In genomic region chr12:51708941-51709686, GRCm38 (mm10) we compare ENCODE assay signal across 9 mouse cellular contexts. TPM values are rescaled to one million over a fixed set of nuclear protein-coding genes. Genes with fewer than 3 reads are reported as not detected.
DNase-seq lines count a peak whose midpoint lies in the region; ATAC-seq and TF ChIP-seq lines count a peak whose summit lies in the region.
"Had no signal": no experiment of that assay in that cellular context is flagged by ENCODE, and none has a peak within 500 bp of the region (broad histone marks: within the 10 kb centered on the region; RNA-seq: fewer than 3 reads in every experiment).

No protein-coding gene starts in this region.

- no peaks in the 10 kb centered on the region for H3K79me2 ChIP-seq in MEL (ENCODE audit: control insufficient read depth, insufficient read depth, low read length, poor library complexity)

- no peaks in the 10 kb centered on the region for H3K9me3 ChIP-seq in embryonic facial prominence, embryonic 14.5 days (ENCODE audit: control insufficient read depth, low read length)
- no peaks in the 10 kb centered on the region for H3K9me3 ChIP-seq in embryonic facial prominence, embryonic 10.5 days
- no peaks in the 10 kb centered on the region for H3K9me3 ChIP-seq in MEL (replicated peaks; ENCODE audit: insufficient read depth, low read length)
- no peaks in the 10 kb centered on the region for H3K9me3 ChIP-seq in limb, embryonic 14.5 days (ENCODE audit: control insufficient read depth, low read length)
- H3K9me3 ChIP-seq in intestine, embryonic 16.5 days (ENCODE audit: control insufficient read depth, low read length): no peaks in the 10 kb centered on the region
- H3K9me3 ChIP-seq: embryonic facial prominence, embryonic 13.5 days had no signal

- ATAC-seq in embryonic facial prominence, embryonic 14.5 days (ENCODE audit: low read depth): peak; percentile 43; the same call in 1 of the 2 replicates
- 0 out of 2 replicates have a peak, but pooled peaks have one; percentile 34 for ATAC-seq in limb, embryonic 14.5 days (ENCODE audit: low FRiP score, low read depth)
- ATAC-seq in intestine, embryonic 16.5 days: no peak

- no peak overlapping the region for H3K4me3 ChIP-seq in embryonic facial prominence, embryonic 14.5 days (ENCODE audit: low read depth, low read length)
- H3K4me3 ChIP-seq in embryonic facial prominence, embryonic 10.5 days: no peak overlapping the region
- no peak overlapping the region for H3K4me3 ChIP-seq in MEL (ENCODE audit: control insufficient read depth in 1 of 2, insufficient read depth in 1 of 2, low read depth in 2 of 2, low read length in 2 of 2)
- H3K4me3 ChIP-seq in limb, embryonic 14.5 days (replicated peaks; ENCODE audit: low read length): no peak overlapping the region
- no peak overlapping the region for H3K4me3 ChIP-seq in intestine, embryonic 16.5 days (ENCODE audit: low read length)
- H3K4me3 ChIP-seq: embryonic facial prominence, embryonic 13.5 days had no signal

- no peaks in the 10 kb centered on the region; the same call in 1 of the 2 replicates for H3K36me3 ChIP-seq in embryonic facial prominence, embryonic 14.5 days (ENCODE audit: control insufficient read depth, insufficient read depth, low read length)
- H3K36me3 ChIP-seq in embryonic facial prominence, embryonic 10.5 days (replicated peaks): 0 out of 2 replicates have a peak, but pooled peaks cover 4% of the 10 kb centered on the region
- H3K36me3 ChIP-seq in MEL (ENCODE audit: control insufficient read depth in 1 of 2, insufficient read depth in 2 of 2, low read length in 2 of 2): no peaks in the 10 kb centered on the region; a peak in 1 of 4 replicates
- H3K36me3 ChIP-seq in limb, embryonic 14.5 days (ENCODE audit: control insufficient read depth, insufficient read depth, low read length): no peaks in the 10 kb centered on the region
- H3K36me3 ChIP-seq in intestine, embryonic 16.5 days (ENCODE audit: control insufficient read depth, insufficient read depth, low read length): no peaks in the 10 kb centered on the region
- H3K36me3 ChIP-seq: embryonic facial prominence, embryonic 13.5 days had no signal

- H3K4me1 ChIP-seq in embryonic facial prominence, embryonic 14.5 days (ENCODE audit: control insufficient read depth, insufficient read depth, low read length): no peaks in the 10 kb centered on the region
- H3K4me1 ChIP-seq in embryonic facial prominence, embryonic 10.5 days: peaks cover 10% of the 10 kb centered on the region
- H3K4me1 ChIP-seq in MEL (ENCODE audit: control insufficient read depth in 1 of 2, insufficient read depth in 2 of 2, low read length in 2 of 2): peaks cover 0 to 6% of the 10 kb centered on the region in 2 experiments; a peak in 3 of 4 replicates
- no peaks in the 10 kb centered on the region for H3K4me1 ChIP-seq in limb, embryonic 14.5 days (ENCODE audit: control insufficient read depth, insufficient read depth, low read length)
- no peaks in the 10 kb centered on the region; the same call in 1 of the 2 replicates for H3K4me1 ChIP-seq in intestine, embryonic 16.5 days (ENCODE audit: control insufficient read depth, insufficient read depth, low read length)

- H3K4me2 ChIP-seq in embryonic facial prominence, embryonic 14.5 days (ENCODE audit: low read depth, low read length): no peak overlapping the region
- H3K4me2 ChIP-seq in limb, embryonic 14.5 days (replicated peaks; ENCODE audit: low read depth, low read length, severe bottlenecking): no peak overlapping the region
- no peak overlapping the region for H3K4me2 ChIP-seq in intestine, embryonic 16.5 days (ENCODE audit: low read depth, low read length)
- H3K4me2 ChIP-seq: embryonic facial prominence, embryonic 13.5 days had no signal

- H3K27me3 ChIP-seq in embryonic facial prominence, embryonic 14.5 days (replicated peaks; ENCODE audit: control insufficient read depth, insufficient read depth, low read length): no peaks in the 10 kb centered on the region
- H3K27me3 ChIP-seq in embryonic facial prominence, embryonic 10.5 days (replicated peaks; ENCODE audit: low read depth, poor library complexity, severe bottlenecking): no peaks in the 10 kb centered on the region
- no peaks in the 10 kb centered on the region for H3K27me3 ChIP-seq in MEL (ENCODE audit: control insufficient read depth in 1 of 2, insufficient read depth in 2 of 2, low read length in 2 of 2)
- H3K27me3 ChIP-seq in limb, embryonic 14.5 days (ENCODE audit: control insufficient read depth, insufficient read depth, low read length): no peaks in the 10 kb centered on the region
- H3K27me3 ChIP-seq in intestine, embryonic 16.5 days (replicated peaks; ENCODE audit: control insufficient read depth, insufficient read depth, low read length): no peaks in the 10 kb centered on the region
- H3K27me3 ChIP-seq: embryonic facial prominence, embryonic 13.5 days had no signal

- 69% methylated on average over 14 of the region's 14 CpGs for WGBS in embryonic facial prominence, embryonic 14.5 days
- WGBS in embryonic facial prominence, embryonic 10.5 days: 75% methylated on average over 14 of the region's 14 CpGs
- 73% methylated on average over 14 of the region's 14 CpGs for WGBS in limb, embryonic 14.5 days
- 67% methylated on average over 14 of the region's 14 CpGs for WGBS in intestine, embryonic 16.5 days

- no peak for TF ChIP-seq CTCF in MEL (IDR thresholded peaks at IDR 0.05 in 2 of 3, conservative IDR thresholded peaks at IDR 0.05 in 1 of 3; ENCODE audit: control insufficient read depth in 1 of 3, insufficient read depth in 1 of 3, low read depth in 2 of 3, low read length in 3 of 3, poor library complexity in 1 of 3, severe bottlenecking in 1 of 3)

- no peak overlapping the region; the same call in 1 of the 2 replicates for H3K27ac ChIP-seq in embryonic facial prominence, embryonic 14.5 days (replicated peaks; ENCODE audit: low read depth, low read length)
- H3K27ac ChIP-seq in embryonic facial prominence, embryonic 10.5 days (replicated peaks): no peak overlapping the region
- no peak overlapping the region for H3K27ac ChIP-seq in MEL (ENCODE audit: control insufficient read depth, low read depth, low read length)
- no peak overlapping the region; the same call in 1 of the 2 replicates for H3K27ac ChIP-seq in limb, embryonic 14.5 days (replicated peaks; ENCODE audit: low read depth, low read length)
- no peak overlapping the region for H3K27ac ChIP-seq in intestine, embryonic 16.5 days (ENCODE audit: low read length)
- H3K27ac ChIP-seq: embryonic facial prominence, embryonic 13.5 days had no signal

- intact Hi-C loops in heart, postnatal 10 days (cut with DNase I): no loop called here

- DNase-seq in embryonic facial prominence, embryonic 14.5 days (ENCODE audit: low spot score): peak; percentile 34
- DNase-seq in embryonic facial prominence, embryonic 10.5 days (ENCODE audit: low spot score): no peak
- DNase-seq in MEL (ENCODE audit: low read depth, low spot score): no peak
- DNase-seq in heart, postnatal 10 days: peak; percentile 60 to 62
- DNase-seq in limb, embryonic 14.5 days (ENCODE audit: low spot score): no peak
- no peak for DNase-seq in urinary bladder, postnatal 25 days (ENCODE audit: low spot score)
- DNase-seq in cerebellum, postnatal 36 days: no peak

- H3K9ac ChIP-seq in embryonic facial prominence, embryonic 14.5 days (ENCODE audit: low read depth, low read length): no peak overlapping the region
- H3K9ac ChIP-seq in MEL (ENCODE audit: control insufficient read depth, low read depth, low read length, poor library complexity, severe bottlenecking): no peak overlapping the region
- H3K9ac ChIP-seq in limb, embryonic 14.5 days (ENCODE audit: low read depth, low read length, severe bottlenecking): no peak overlapping the region
- no peak overlapping the region for H3K9ac ChIP-seq in intestine, embryonic 16.5 days (ENCODE audit: low read depth, low read length)
- H3K9ac ChIP-seq: embryonic facial prominence, embryonic 13.5 days had no signal

- TF ChIP-seq RAD21 in MEL (IDR thresholded peaks at IDR 0.05; ENCODE audit: low read depth, low read length): no peak

- TF ChIP-seq EP300 in MEL (IDR thresholded peaks at IDR 0.05; ENCODE audit: low read depth in 1 of 2, low read length in 2 of 2): peak; percentile 15 to 30; a peak in 1 of 4 replicates

- no peak for TF ChIP-seq POLR2A in MEL (IDR thresholded peaks at IDR 0.05; ENCODE audit: control insufficient read depth in 1 of 2, insufficient read depth in 1 of 2, low read depth in 1 of 2, low read length in 2 of 2, poor library complexity in 1 of 2)
- no peak for TF ChIP-seq POLR2A in limb, embryonic 14.5 days (IDR thresholded peaks at IDR 0.05; ENCODE audit: borderline replicate concordance, extremely low read depth, insufficient read depth, insufficient read length)

TF ChIP-seq in MEL, 35 proteins besides CTCF, POLR2A, EP300 and RAD21 (continues in another document):
- TF ChIP-seq ELF1 (IDR thresholded peaks at IDR 0.05; ENCODE audit: low read depth, low read length) (no peak), SIN3A (IDR thresholded peaks at IDR 0.05; ENCODE audit: low read length) (no peak), MEF2A (IDR thresholded peaks at IDR 0.05; ENCODE audit: extremely low read depth, insufficient replicate concordance, low read depth, low read length, poor library complexity, severe bottlenecking) (no peak), MXI1 (IDR thresholded peaks at IDR 0.05; ENCODE audit: low read depth, low read length) (no peak)

RNA-seq across cellular contexts. Expression of gene Strn3, which starts 17.4 kb away (rescaled TPM):
- 68.8 and 70.2 TPM in 2 replicates for polyA plus RNA-seq in embryonic facial prominence, embryonic 14.5 days (2014; fragmentation: Nextera tagmentation; extraction: Ambion mirVana)
- 39.3 and 41.3 TPM in 2 replicates for polyA plus RNA-seq in embryonic facial prominence, embryonic 10.5 days (2016; fragmentation: Nextera tagmentation; extraction: Ambion mirVana)
- 25.1 and 29.4 TPM in 2 replicates for total RNA-seq in MEL (2012; rRNA removed)
- 10 to 100 TPM; 19.0 to 46.3 TPM for polyA plus RNA-seq in MEL (2012; ENCODE audit: insufficient read depth in 1 of 2, insufficient read length in 2 of 2, low read depth in 1 of 2, low replicate concordance in 2 of 2, missing spikeins in 1 of 2)
- total RNA-seq in heart, postnatal 10 days (2021): 10 to 100 TPM; 88.2 to 97.4 TPM
- 61.0 and 67.4 TPM in 2 replicates for polyA plus RNA-seq in limb, embryonic 14.5 days (2012; rRNA removed)
- 73.3 and 75.3 TPM in 2 replicates for polyA plus RNA-seq in limb, embryonic 14.5 days (2014; fragmentation: Nextera tagmentation; extraction: Ambion mirVana)
- 14.5 and 25.2 TPM in 2 replicates for polyA plus RNA-seq in intestine, embryonic 16.5 days (2015; fragmentation: Nextera tagmentation; extraction: Ambion mirVana)

RNA-seq across cellular contexts. Expression of gene Ap4s1, which starts 18.3 kb away (rescaled TPM):
- polyA plus RNA-seq in embryonic facial prominence, embryonic 14.5 days (2014; fragmentation: Nextera tagmentation; extraction: Ambion mirVana): 29.7 and 35.8 TPM in 2 replicates
- 35.3 and 35.8 TPM in 2 replicates for polyA plus RNA-seq in embryonic facial prominence, embryonic 10.5 days (2016; fragmentation: Nextera tagmentation; extraction: Ambion mirVana)
- 10.1 and 13.3 TPM in 2 replicates for total RNA-seq in MEL (2012; rRNA removed)
- polyA plus RNA-seq in MEL (2012; ENCODE audit: insufficient read depth in 1 of 2, insufficient read length in 2 of 2, low read depth in 1 of 2, low replicate concordance in 2 of 2, missing spikeins in 1 of 2): 1 to 10 TPM in 1 of 2 experiments, not detected in 1; 9.0 TPM
- total RNA-seq in heart, postnatal 10 days (2021): 10 to 100 TPM; 36.9 to 37.8 TPM
- 15.1 and 18.5 TPM in 2 replicates for polyA plus RNA-seq in limb, embryonic 14.5 days (2012; rRNA removed)
- polyA plus RNA-seq in limb, embryonic 14.5 days (2014; fragmentation: Nextera tagmentation; extraction: Ambion mirVana): 32.8 and 34.6 TPM in 2 replicates
- 20.7 and 21.1 TPM in 2 replicates for polyA plus RNA-seq in intestine, embryonic 16.5 days (2015; fragmentation: Nextera tagmentation; extraction: Ambion mirVana)

Comparison
In these comparisons a context has a peak if more than half of its experiments do, and no peak if none do; other contexts are left out.
1. DNase-seq: peak in embryonic facial prominence, embryonic 14.5 days (single experiment) and heart, postnatal 10 days (2 of 2); none in embryonic facial prominence, embryonic 10.5 days (single experiment), MEL (single experiment), limb, embryonic 14.5 days (single experiment), urinary bladder, postnatal 25 days (single experiment) and cerebellum, postnatal 36 days (0 of 2).